ENCODE assay signal across 17 mouse cellular contexts in genomic region chr11:98581286-98582029, GRCm38 (mm10). TPM values are rescaled to one million over a fixed set of nuclear protein-coding genes. Genes with fewer than 3 reads are reported as not detected.
DNase-seq lines count a peak whose midpoint lies in the region; ATAC-seq and TF ChIP-seq lines count a peak whose summit lies in the region.
"Had no signal": no experiment of that assay in that cellular context is flagged by ENCODE, and none has a peak within 500 bp of the region (broad histone marks: within the 10 kb centered on the region; RNA-seq: fewer than 3 reads in every experiment).

No protein-coding gene starts in this region.

- 58% methylated on average over 17 of the region's 17 CpGs for WGBS in intestine, embryonic 16.5 days
- 79% methylated on average over 17 of the region's 17 CpGs for WGBS in small intestine, adult 2 months

- no peak for ATAC-seq in intestine, embryonic 16.5 days
- ATAC-seq: forebrain, embryonic 14.5 days; hindbrain, embryonic 16.5 days had no signal

- H3K27me3 ChIP-seq in intestine, embryonic 16.5 days (replicated peaks; ENCODE audit: control insufficient read depth, insufficient read depth, low read length) = no peaks in the 10 kb centered on the region
- no peaks in the 10 kb centered on the region for H3K27me3 ChIP-seq in small intestine, adult 2 months (ENCODE audit: control insufficient read depth, insufficient read depth, low read length)

- TF ChIP-seq POLR2A in small intestine, adult 2 months (IDR thresholded peaks at IDR 0.05; ENCODE audit: low read depth, low read length) = no peak

- peak overlapping the region; percentile 43 for H3K27ac ChIP-seq in brown adipose tissue, adult 24 weeks (replicated peaks; ENCODE audit: low read depth, low read length)
- H3K27ac ChIP-seq in intestine, embryonic 16.5 days (ENCODE audit: low read length) = peak overlapping the region; percentile 67
- H3K27ac ChIP-seq in small intestine, adult 2 months (ENCODE audit: insufficient read depth, low read depth, low read length) = peak overlapping the region; percentile 90

- peak; percentile 62 to 70 for DNase-seq in spleen, postnatal 10 days (ENCODE audit: low spot score in 2 of 2)
- DNase-seq in spleen, postnatal 14 days (ENCODE audit: low spot score in 2 of 2) = no peak
- DNase-seq in layer of hippocampus, postnatal 25 days (ENCODE audit: extremely low spot score in 1 of 2, low spot score in 1 of 2) = no peak
- no peak for DNase-seq in left cerebral cortex, adult 11 months (ENCODE audit: low spot score)
- DNase-seq: adrenal gland, postnatal 14 days; cerebellum, postnatal 25 days; layer of hippocampus, postnatal 36 days; thymus, postnatal 25 days had no signal

- no peak overlapping the region for H3K9ac ChIP-seq in intestine, embryonic 16.5 days (ENCODE audit: low read depth, low read length)

- no peak for TF ChIP-seq CTCF in small intestine, adult 2 months (IDR thresholded peaks at IDR 0.05; ENCODE audit: extremely low read depth, insufficient read length, insufficient replicate concordance, low read depth, low read length)

- H3K36me3 ChIP-seq in intestine, embryonic 16.5 days (ENCODE audit: control insufficient read depth, insufficient read depth, low read length) = no peaks in the 10 kb centered on the region; the same call in 1 of the 2 replicates
- H3K36me3 ChIP-seq in small intestine, adult 2 months (ENCODE audit: control insufficient read depth, insufficient read depth, low read length) = peaks cover 22% of the 10 kb centered on the region

- no peak overlapping the region for H3K4me3 ChIP-seq in brown adipose tissue, adult 24 weeks (ENCODE audit: insufficient read depth, low read depth, low read length)
- H3K4me3 ChIP-seq in intestine, embryonic 16.5 days (ENCODE audit: low read length) = no peak overlapping the region
- no peak overlapping the region for H3K4me3 ChIP-seq in small intestine, adult 2 months (ENCODE audit: low read depth, low read length)

- H3K4me1 ChIP-seq in brown adipose tissue, adult 24 weeks (ENCODE audit: control insufficient read depth, insufficient read depth, insufficient read length, low read length) = peaks cover 31% of the 10 kb centered on the region
- H3K4me1 ChIP-seq in intestine, embryonic 16.5 days (ENCODE audit: control insufficient read depth, insufficient read depth, low read length) = peaks cover 44% of the 10 kb centered on the region
- H3K4me1 ChIP-seq in small intestine, adult 2 months (ENCODE audit: control insufficient read depth, insufficient read depth, insufficient read length, low read length) = peaks cover 34% of the 10 kb centered on the region

- H3K9me3 ChIP-seq in intestine, embryonic 16.5 days (ENCODE audit: control insufficient read depth, low read length) = no peaks in the 10 kb centered on the region

- H3K4me2 ChIP-seq in intestine, embryonic 16.5 days (ENCODE audit: low read depth, low read length) = no peak overlapping the region

RNA-seq across cellular contexts. Expression of gene Ormdl3, which starts 5.7 kb away (rescaled TPM):
- 276 and 329 TPM in 2 replicates for polyA plus RNA-seq in brown adipose tissue, adult 24 weeks (2012; ENCODE audit: insufficient read depth, insufficient read length, missing spikeins)
- 62.9 and 65.2 TPM in 2 replicates for polyA plus RNA-seq in intestine, embryonic 16.5 days (2015; fragmentation: Nextera tagmentation; extraction: Ambion mirVana)
- polyA plus RNA-seq in small intestine, adult 2 months (2012; rRNA removed) = 46.3 and 105 TPM in 2 replicates
- 10 to 100 TPM; 47.7 to 57.5 TPM for total RNA-seq in layer of hippocampus, postnatal 25 days (2021)

RNA-seq across cellular contexts. Expression of gene Lrrc3c, which starts 16.6 kb away (rescaled TPM):
- polyA plus RNA-seq in brown adipose tissue, adult 24 weeks (2012; ENCODE audit: insufficient read depth, insufficient read length, missing spikeins) = not detected in 2 replicates
- not detected in 2 replicates for polyA plus RNA-seq in intestine, embryonic 16.5 days (2015; fragmentation: Nextera tagmentation; extraction: Ambion mirVana)
- polyA plus RNA-seq in small intestine, adult 2 months (2012; rRNA removed) = not detected in 2 replicates
- not detected for total RNA-seq in layer of hippocampus, postnatal 25 days (2021)
- total RNA-seq: adrenal gland, postnatal 14 days; gastrocnemius, postnatal 4 days; layer of hippocampus, postnatal 36 days; midbrain, postnatal 0 days; neutrophil, adult 5-6 weeks had no signal
- polyA plus RNA-seq: forebrain, embryonic 14.5 days; hindbrain, embryonic 16.5 days; lung, postnatal 0 days; midbrain, postnatal 0 days had no signal

RNA-seq across cellular contexts. Expression of gene Zpbp2, which starts 30.6 kb away (rescaled TPM):
- 2.2 and 2.3 TPM in 2 replicates for polyA plus RNA-seq in brown adipose tissue, adult 24 weeks (2012; ENCODE audit: insufficient read depth, insufficient read length, missing spikeins)
- 0.92 and 1.0 TPM in 2 replicates for polyA plus RNA-seq in intestine, embryonic 16.5 days (2015; fragmentation: Nextera tagmentation; extraction: Ambion mirVana)
- polyA plus RNA-seq in small intestine, adult 2 months (2012; rRNA removed) = not detected in 2 replicates
- not detected for total RNA-seq in layer of hippocampus, postnatal 25 days (2021)
- total RNA-seq: adrenal gland, postnatal 14 days; gastrocnemius, postnatal 4 days; layer of hippocampus, postnatal 36 days; midbrain, postnatal 0 days had no signal
- polyA plus RNA-seq: forebrain, embryonic 14.5 days had no signal

RNA-seq across cellular contexts. Expression of gene Ikzf3, which starts 35.6 kb away (rescaled TPM):
- polyA plus RNA-seq in brown adipose tissue, adult 24 weeks (2012; ENCODE audit: insufficient read depth, insufficient read length, missing spikeins) = not detected in 2 replicates
- 0.23 and 0.24 TPM in 2 replicates for polyA plus RNA-seq in intestine, embryonic 16.5 days (2015; fragmentation: Nextera tagmentation; extraction: Ambion mirVana)
- polyA plus RNA-seq in small intestine, adult 2 months (2012; rRNA removed) = 6.6 and 9.7 TPM in 2 replicates
- total RNA-seq in layer of hippocampus, postnatal 25 days (2021) = under 1 TPM in 1 of 2 experiments, not detected in 1; 0.52 TPM
- total RNA-seq: layer of hippocampus, postnatal 36 days had no signal
- polyA plus RNA-seq: forebrain, embryonic 14.5 days had no signal

RNA-seq across cellular contexts. Expression of gene Gm12355, which starts 44.0 kb away (rescaled TPM):
- 5.2 and 8.8 TPM in 2 replicates for polyA plus RNA-seq in brown adipose tissue, adult 24 weeks (2012; ENCODE audit: insufficient read depth, insufficient read length, missing spikeins)
- 0.33 and 0.57 TPM in 2 replicates for polyA plus RNA-seq in intestine, embryonic 16.5 days (2015; fragmentation: Nextera tagmentation; extraction: Ambion mirVana)
- not detected in 2 replicates for polyA plus RNA-seq in small intestine, adult 2 months (2012; rRNA removed)
- 10 to 100 TPM; 10.4 to 12.4 TPM for total RNA-seq in layer of hippocampus, postnatal 25 days (2021)
- total RNA-seq: midbrain, postnatal 0 days; neutrophil, adult 5-6 weeks had no signal

Comparison
In these comparisons a context has a peak if more than half of its experiments do, and no peak if none do; other contexts are left out.
1. DNase-seq: peak in spleen, postnatal 10 days (2 of 2); none in spleen, postnatal 14 days (0 of 2), layer of hippocampus, postnatal 25 days (0 of 2) and left cerebral cortex, adult 11 months (single experiment).
2. Peak in every context shown above with its lines, with median percentiles within 50 percentile points of each other: H3K27ac ChIP-seq.